Mouse (Mus musculus): Measurements from ENCODE around the gene Asah2. TPM values are rescaled to one million over a fixed set of nuclear protein-coding genes. Genes with fewer than 3 reads are reported as not detected.

The Asah2 gene
- polyA plus RNA-seq, 1 experiment from 2014 or later, result 0.71 TPM

GRCm38 (mm10) chr19:32111866-32112790 is 4.1 kb upstream of the Asah2 start:
- Histone ChIP-seq H3K27ac (replicated peaks; ENCODE audit: low read depth, low read length) (no peak overlapping the region), H3K36me3 (ENCODE audit: control insufficient read depth, insufficient read depth, low read length) (no peaks in the 10 kb centered on the region), H3K27me3 (ENCODE audit: control insufficient read depth, insufficient read depth, low read length) (no peaks in the 10 kb centered on the region), H3K4me3 (replicated peaks; ENCODE audit: low read depth, low read length) (no peak overlapping the region), H3K4me2 (ENCODE audit: low read length) (no peak overlapping the region), H3K9me3 (ENCODE audit: control insufficient read depth, low read length) (no peaks in the 10 kb centered on the region), H3K9ac (replicated peaks; ENCODE audit: low read length) (no peak overlapping the region), H3K4me1 (ENCODE audit: control insufficient read depth, insufficient read depth, low read length) (no peaks in the 10 kb centered on the region)
- no peak for ATAC-seq (ENCODE audit: low FRiP score, low TSS enrichment)
- DNase-seq, result no peak
- WGBS, result 91% methylated on average over 8 of the region's 8 CpGs

DNA sequence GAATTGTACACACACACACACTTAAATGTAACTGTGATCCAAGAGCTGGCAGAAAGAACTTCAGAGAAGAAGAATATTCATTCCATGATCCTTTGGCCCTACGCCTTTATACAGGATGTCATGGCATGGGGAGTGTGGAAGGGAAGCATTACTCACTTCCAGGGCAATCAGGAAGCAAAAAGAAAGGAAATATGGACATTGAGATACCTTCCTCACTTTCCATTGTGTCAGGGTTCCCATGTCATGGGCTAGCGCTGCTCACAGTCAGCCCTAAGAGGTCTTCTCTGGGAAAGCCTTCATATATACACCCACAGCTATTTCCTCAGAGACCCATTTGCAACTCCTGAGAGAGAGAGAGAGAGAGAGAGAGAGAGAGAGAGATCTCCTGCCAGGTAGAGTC is 1.3 kb downstream of the Asah2 start:
- no peaks in the 10 kb centered on the region for H3K9me3 ChIP-seq (ENCODE audit: control insufficient read depth, low read length)
- H3K4me2 ChIP-seq (ENCODE audit: low read length), result no peak overlapping the region
- H3K4me1 ChIP-seq (ENCODE audit: control insufficient read depth, insufficient read depth, low read length), result no peaks in the 10 kb centered on the region
- no peak for DNase-seq
- no peak overlapping the region for H3K4me3 ChIP-seq (replicated peaks; ENCODE audit: low read depth, low read length)
- WGBS, result 97% methylated on average over 2 of the region's 2 CpGs
- H3K27ac ChIP-seq (replicated peaks; ENCODE audit: low read depth, low read length), result no peak overlapping the region
- H3K9ac ChIP-seq (replicated peaks; ENCODE audit: low read length), result no peak overlapping the region
- H3K36me3 ChIP-seq (ENCODE audit: control insufficient read depth, insufficient read depth, low read length), result no peaks in the 10 kb centered on the region
- no peaks in the 10 kb centered on the region for H3K27me3 ChIP-seq (ENCODE audit: control insufficient read depth, insufficient read depth, low read length)
- no peak for ATAC-seq (ENCODE audit: low FRiP score, low TSS enrichment)

- no peak overlapping the region for H3K9ac ChIP-seq (replicated peaks; ENCODE audit: low read length)
- H3K36me3 ChIP-seq (ENCODE audit: control insufficient read depth, insufficient read depth, low read length), result no peaks in the 10 kb centered on the region
- H3K4me2 ChIP-seq (ENCODE audit: low read length), result no peak overlapping the region
- H3K4me1 ChIP-seq (ENCODE audit: control insufficient read depth, insufficient read depth, low read length), result no peaks in the 10 kb centered on the region
- ATAC-seq (ENCODE audit: low FRiP score, low TSS enrichment) (no peak), DNase-seq (no peak)
- no peak overlapping the region for H3K4me3 ChIP-seq (replicated peaks; ENCODE audit: low read depth, low read length)
- no peaks in the 10 kb centered on the region for H3K9me3 ChIP-seq (ENCODE audit: control insufficient read depth, low read length)
- no peak overlapping the region for H3K27ac ChIP-seq (replicated peaks; ENCODE audit: low read depth, low read length)
- H3K27me3 ChIP-seq (ENCODE audit: control insufficient read depth, insufficient read depth, low read length), result no peaks in the 10 kb centered on the region
- WGBS, result 77% methylated on average over 4 of the region's 4 CpGs
Observed at GRCm38 (mm10) chr19:32104217-32104616, 3.8 kb downstream of the Asah2 start.

DNA sequence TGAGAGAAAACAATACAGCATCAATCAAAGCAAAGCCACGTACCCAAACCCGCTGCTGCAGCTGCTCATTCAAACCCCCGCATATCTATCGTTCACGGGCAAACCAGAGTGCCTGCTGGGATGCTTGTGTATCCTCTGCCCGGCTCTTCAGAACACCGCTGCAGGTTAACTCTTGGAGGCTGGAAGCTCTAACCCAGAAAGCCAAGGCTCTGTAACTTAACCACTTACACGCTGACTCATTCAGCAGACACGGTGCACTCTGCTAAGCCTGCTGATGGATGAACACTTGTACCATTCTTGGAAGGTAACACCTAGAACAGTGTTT is 5.1 kb downstream of the Asah2 start:
- H3K4me1 ChIP-seq (ENCODE audit: control insufficient read depth, insufficient read depth, low read length), result no peaks in the 10 kb centered on the region
- peak overlapping the region; percentile 37 for H3K4me3 ChIP-seq (replicated peaks; ENCODE audit: low read depth, low read length)
- WGBS, result 4% methylated on average over 9 of the region's 9 CpGs
- peak overlapping the region; percentile 57 for H3K4me2 ChIP-seq (ENCODE audit: low read length)
- H3K9ac ChIP-seq (replicated peaks; ENCODE audit: low read length), result peak overlapping the region; percentile 54
- H3K27ac ChIP-seq (replicated peaks; ENCODE audit: low read depth, low read length), result peak overlapping the region; percentile 50
- no peaks in the 10 kb centered on the region for H3K9me3 ChIP-seq (ENCODE audit: control insufficient read depth, low read length)
- DNase-seq (no peak), ATAC-seq (ENCODE audit: low FRiP score, low TSS enrichment) (peak; percentile 56; the same call in 1 of the 2 replicates)
- H3K27me3 ChIP-seq (ENCODE audit: control insufficient read depth, insufficient read depth, low read length), result no peaks in the 10 kb centered on the region
- no peaks in the 10 kb centered on the region for H3K36me3 ChIP-seq (ENCODE audit: control insufficient read depth, insufficient read depth, low read length)

GRCm38 (mm10) chr19:32102294-32102975 is 5.6 kb downstream of the Asah2 start:
- Histone ChIP-seq H3K9me3 (ENCODE audit: control insufficient read depth, low read length) (no peaks in the 10 kb centered on the region), H3K4me2 (ENCODE audit: low read length) (peak overlapping the region; percentile 57), H3K4me3 (replicated peaks; ENCODE audit: low read depth, low read length) (peak overlapping the region; percentile 37), H3K9ac (replicated peaks; ENCODE audit: low read length) (peak overlapping the region; percentile 54), H3K36me3 (ENCODE audit: control insufficient read depth, insufficient read depth, low read length) (no peaks in the 10 kb centered on the region), H3K27ac (replicated peaks; ENCODE audit: low read depth, low read length) (peak overlapping the region; percentile 50), H3K4me1 (ENCODE audit: control insufficient read depth, insufficient read depth, low read length) (no peaks in the 10 kb centered on the region), H3K27me3 (ENCODE audit: control insufficient read depth, insufficient read depth, low read length) (no peaks in the 10 kb centered on the region)
- 20% methylated on average over 18 of the region's 18 CpGs for WGBS
- peak; percentile 12; the same call in 1 of the 2 replicates for ATAC-seq (ENCODE audit: low FRiP score, low TSS enrichment)
- peak; percentile 68 for DNase-seq

DNA sequence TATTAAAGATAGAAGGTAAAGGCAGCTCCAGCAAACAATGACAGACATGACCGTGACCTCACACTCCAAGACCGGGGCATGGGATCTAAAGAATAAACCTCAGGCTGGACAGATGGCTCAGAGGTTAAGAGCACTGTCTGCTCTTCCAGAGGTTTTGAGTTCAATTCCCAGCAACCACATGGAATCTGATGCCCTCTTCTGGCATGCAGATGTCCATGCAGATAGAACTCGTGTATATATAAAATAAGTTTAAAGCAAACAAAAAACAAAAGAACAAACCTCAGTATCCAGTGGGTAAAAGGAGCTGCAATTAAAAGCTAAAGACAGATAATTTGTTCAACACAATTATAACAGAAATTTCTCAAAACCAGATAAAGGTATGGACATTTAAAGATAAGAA is 9.4 kb downstream of the Asah2 start:
- H3K4me2 ChIP-seq (ENCODE audit: low read length), result no peak overlapping the region
- no peak overlapping the region for H3K27ac ChIP-seq (replicated peaks; ENCODE audit: low read depth, low read length)
- DNase-seq, result no peak
- H3K27me3 ChIP-seq (ENCODE audit: control insufficient read depth, insufficient read depth, low read length), result no peaks in the 10 kb centered on the region
- no peak for ATAC-seq (ENCODE audit: low FRiP score, low TSS enrichment)
- H3K4me1 ChIP-seq (ENCODE audit: control insufficient read depth, insufficient read depth, low read length), result no peaks in the 10 kb centered on the region
- 78% methylated on average over 3 of the region's 3 CpGs for WGBS
- no peaks in the 10 kb centered on the region for H3K36me3 ChIP-seq (ENCODE audit: control insufficient read depth, insufficient read depth, low read length)
- no peaks in the 10 kb centered on the region for H3K9me3 ChIP-seq (ENCODE audit: control insufficient read depth, low read length)
- no peak overlapping the region for H3K9ac ChIP-seq (replicated peaks; ENCODE audit: low read length)
- H3K4me3 ChIP-seq (replicated peaks; ENCODE audit: low read depth, low read length), result no peak overlapping the region

- 88% methylated on average over 4 of the region's 4 CpGs for WGBS
- Histone ChIP-seq H3K4me2 (ENCODE audit: low read length) (no peak overlapping the region), H3K27ac (replicated peaks; ENCODE audit: low read depth, low read length) (no peak overlapping the region), H3K9me3 (ENCODE audit: control insufficient read depth, low read length) (no peaks in the 10 kb centered on the region), H3K4me1 (ENCODE audit: control insufficient read depth, insufficient read depth, low read length) (no peaks in the 10 kb centered on the region), H3K9ac (replicated peaks; ENCODE audit: low read length) (no peak overlapping the region), H3K36me3 (ENCODE audit: control insufficient read depth, insufficient read depth, low read length) (no peaks in the 10 kb centered on the region), H3K4me3 (replicated peaks; ENCODE audit: low read depth, low read length) (no peak overlapping the region), H3K27me3 (ENCODE audit: control insufficient read depth, insufficient read depth, low read length) (no peaks in the 10 kb centered on the region)
- DNase-seq (no peak), ATAC-seq (ENCODE audit: low FRiP score, low TSS enrichment) (no peak)
Observed at GRCm38 (mm10) chr19:32092358-32092757, 15.7 kb downstream of the Asah2 start.

DNA sequence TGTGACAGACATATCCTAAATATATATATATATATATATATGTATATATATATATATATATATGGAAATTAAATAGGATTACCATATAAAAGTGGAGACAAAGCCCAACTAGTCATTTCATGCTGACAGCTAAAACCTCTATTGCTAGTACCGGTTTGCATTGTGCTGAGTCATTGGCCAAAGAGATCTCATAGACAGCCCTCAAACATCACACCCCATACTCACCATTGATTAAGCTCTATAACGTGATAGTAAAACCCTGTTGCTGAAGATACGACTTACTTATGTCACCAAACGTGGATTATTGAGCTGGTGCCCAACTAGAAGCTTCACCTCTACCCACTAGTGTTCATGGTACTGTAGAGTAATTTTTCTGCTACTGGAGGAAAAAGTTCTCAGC is 17.2 kb downstream of the Asah2 start:
- H3K27me3 ChIP-seq (ENCODE audit: control insufficient read depth, insufficient read depth, low read length), result no peaks in the 10 kb centered on the region
- H3K9ac ChIP-seq (replicated peaks; ENCODE audit: low read length), result no peak overlapping the region
- ATAC-seq (ENCODE audit: low FRiP score, low TSS enrichment) (no peak), DNase-seq (no peak)
- H3K4me3 ChIP-seq (replicated peaks; ENCODE audit: low read depth, low read length), result no peak overlapping the region
- H3K4me2 ChIP-seq (ENCODE audit: low read length), result no peak overlapping the region
- 86% methylated on average over 4 of the region's 4 CpGs for WGBS
- no peaks in the 10 kb centered on the region for H3K36me3 ChIP-seq (ENCODE audit: control insufficient read depth, insufficient read depth, low read length)
- no peak overlapping the region for H3K27ac ChIP-seq (replicated peaks; ENCODE audit: low read depth, low read length)
- no peaks in the 10 kb centered on the region for H3K4me1 ChIP-seq (ENCODE audit: control insufficient read depth, insufficient read depth, low read length)
- no peaks in the 10 kb centered on the region for H3K9me3 ChIP-seq (ENCODE audit: control insufficient read depth, low read length)

GRCm38 (mm10) chr19:32088570-32088969 is 19.4 kb downstream of the Asah2 start:
- H3K27me3 ChIP-seq (ENCODE audit: control insufficient read depth, insufficient read depth, low read length), result no peaks in the 10 kb centered on the region
- ATAC-seq (ENCODE audit: low FRiP score, low TSS enrichment) (no peak), DNase-seq (no peak)
- no peak overlapping the region for H3K4me3 ChIP-seq (replicated peaks; ENCODE audit: low read depth, low read length)
- no peaks in the 10 kb centered on the region for H3K9me3 ChIP-seq (ENCODE audit: control insufficient read depth, low read length)
- H3K27ac ChIP-seq (replicated peaks; ENCODE audit: low read depth, low read length), result no peak overlapping the region
- no peak overlapping the region for H3K9ac ChIP-seq (replicated peaks; ENCODE audit: low read length)
- H3K36me3 ChIP-seq (ENCODE audit: control insufficient read depth, insufficient read depth, low read length), result no peaks in the 10 kb centered on the region
- H3K4me1 ChIP-seq (ENCODE audit: control insufficient read depth, insufficient read depth, low read length), result no peaks in the 10 kb centered on the region
- H3K4me2 ChIP-seq (ENCODE audit: low read length), result no peak overlapping the region
- 88% methylated on average over 1 of the region's 1 CpGs for WGBS

Measured in midbrain, embryonic 14.5 days (tissue).